Mouse (Mus musculus) myocyte (in vitro differentiated cells): Measurements from ENCODE around the gene Vps11. TPM values are rescaled to one million over a fixed set of nuclear protein-coding genes. Genes with fewer than 3 reads are reported as not detected.
"Not testable (repeated sequence)": the region's sequence is repeated elsewhere in the genome, so short reads cannot be mapped to it uniquely, and the experiment has no call there.

Experiments used
- H3K27me3 ChIP-seq: one replicate; pipeline ENCODE4 v1.6.1; 2011; ENCODE audit not compliant: control insufficient read depth, insufficient read depth, insufficient read length
- H3K36me3 ChIP-seq: one replicate; pipeline ENCODE4 v1.6.1; 2011; ENCODE audit not compliant: control insufficient read depth, insufficient read depth
- H3K4me2 ChIP-seq: one replicate; pipeline ENCODE4 v1.6.1; 2011; ENCODE audit warnings: low read depth, control low read depth
- H3K4me3 ChIP-seq: one replicate; pipeline ENCODE4 v1.5.1; 2011; ENCODE audit warnings: mild to moderate bottlenecking, control low read depth, moderate library complexity
- H3K79me2 ChIP-seq: one replicate; pipeline ENCODE4 v1.6.1; 2011; ENCODE audit not compliant: control insufficient read depth, insufficient read depth
- H3ac ChIP-seq: one replicate; pipeline ENCODE4 v1.6.1; 2011; ENCODE audit not compliant: control insufficient read depth, insufficient read length
- CEBPB ChIP-seq: IDR thresholded peaks from 2 replicates; pipeline ENCODE4 v1.6.1; 2011; ENCODE audit warnings: mild to moderate bottlenecking, moderate library complexity; ENCODE audit not compliant: poor library complexity, insufficient read depth, severe bottlenecking
- E2F4 ChIP-seq: IDR thresholded peaks from one replicate; pipeline ENCODE4 v1.6.1; 2011; ENCODE audit warnings: mild to moderate bottlenecking, control low read depth, moderate library complexity; ENCODE audit not compliant: insufficient read depth
- MAX ChIP-seq: IDR thresholded peaks from one replicate; pipeline ENCODE4 v1.6.1; 2011; ENCODE audit warnings: low read depth, mild to moderate bottlenecking, control low read depth
- MYOD1 ChIP-seq, 3 experiments: IDR thresholded peaks; one replicate each; pipeline ENCODE4 v1.6.1; 2011; ENCODE audit warnings: control low read depth in 2 of 3, low read depth in 2 of 3, mild to moderate bottlenecking in 2 of 3, moderate library complexity in 1 of 3; ENCODE audit not compliant: insufficient read length in 2 of 3, control insufficient read depth in 1 of 3
- MYOG ChIP-seq, 3 experiments: IDR thresholded peaks; one replicate each; pipeline ENCODE4 v1.6.1; 2011; ENCODE audit warnings: control low read depth in 2 of 3, low read depth in 2 of 3, mild to moderate bottlenecking in 2 of 3; ENCODE audit not compliant: insufficient read length in 2 of 3, control insufficient read depth in 1 of 3, insufficient read depth in 1 of 3
- POLR2A ChIP-seq: IDR thresholded peaks from one replicate; pipeline ENCODE4 v1.6.1; 2011; ENCODE audit warnings: low read depth, mild to moderate bottlenecking, control low read depth, moderate library complexity; ENCODE audit not compliant: insufficient read length
- POLR2AphosphoS2 ChIP-seq: IDR thresholded peaks from one replicate; pipeline ENCODE4 v1.6.1; 2011; ENCODE audit warnings: low read depth, control low read depth; ENCODE audit not compliant: insufficient read length
- REST ChIP-seq: IDR thresholded peaks from one replicate; pipeline ENCODE4 v1.6.1; 2011; ENCODE audit warnings: mild to moderate bottlenecking, control low read depth, moderate library complexity; ENCODE audit not compliant: insufficient read depth, insufficient read length
- SRF ChIP-seq: IDR thresholded peaks from one replicate; pipeline ENCODE4 v1.6.1; 2011; ENCODE audit warnings: low read depth; ENCODE audit not compliant: control insufficient read depth, insufficient read length
- TCF12 ChIP-seq: IDR thresholded peaks from one replicate; pipeline ENCODE4 v1.6.1; 2011; ENCODE audit warnings: mild to moderate bottlenecking, control low read depth; ENCODE audit not compliant: poor library complexity, insufficient read depth, severe bottlenecking
- TCF3 ChIP-seq: IDR thresholded peaks from one replicate; pipeline ENCODE4 v1.6.1; 2011; ENCODE audit warnings: low read depth, control low read depth; ENCODE audit not compliant: insufficient read length
- USF1 ChIP-seq: IDR thresholded peaks from one replicate; pipeline ENCODE4 v1.6.1; 2011; ENCODE audit warnings: low read depth, mild to moderate bottlenecking, control low read depth, moderate library complexity
- polyA plus RNA-seq: library from polyadenylated mRNA; unstranded; fragments of >200 nt; fragmentation: generic; extraction: Trizol; gene quantifications from one replicate; pipeline ENCODE4 v1.2.1, GENCODE M21; 2012; ENCODE audit warnings: missing spikeins

Gene Vps11
- polyA plus RNA-seq, 1 experiment = 26.4 TPM

DNA sequence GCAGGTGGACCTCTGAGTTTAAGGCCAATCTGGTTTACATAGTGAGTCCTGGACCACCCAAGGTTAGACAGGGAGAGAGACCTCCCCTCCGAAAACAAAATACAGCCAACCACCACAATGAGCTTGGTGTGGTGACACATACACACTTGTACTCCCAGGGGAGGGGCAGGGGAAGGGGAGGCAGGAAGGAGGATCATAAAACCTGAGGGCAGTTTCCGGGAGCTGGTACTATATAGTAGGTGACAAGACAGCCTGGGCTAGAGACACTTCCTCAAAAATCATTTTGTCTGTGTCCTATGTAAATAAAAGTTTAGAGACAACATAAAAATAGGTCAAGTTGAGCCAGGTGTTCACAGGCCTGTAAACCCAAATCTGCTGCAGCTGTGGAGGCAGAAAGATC is 54.2 kb downstream of the Vps11 start:
- Histone ChIP-seq H3K4me3 (no peak overlapping the region), H3K27me3 (no peaks in the 10 kb centered on the region), H3ac (no peak overlapping the region), H3K36me3 (peaks cover 3% of the 10 kb centered on the region), H3K4me2 (no peak overlapping the region), H3K79me2 (peaks cover 21% of the 10 kb centered on the region)
- no peak for TF ChIP-seq MYOG (IDR thresholded peaks at IDR 0.05; ENCODE audit: control insufficient read depth in 1 of 3, insufficient read depth in 1 of 3, insufficient read length in 2 of 3, low read depth in 2 of 3)
- TF ChIP-seq REST = no peak
- TF ChIP-seq MYOD1 (IDR thresholded peaks at IDR 0.05; ENCODE audit: control insufficient read depth in 1 of 3, insufficient read length in 2 of 3, low read depth in 2 of 3) = no peak
- no peak for TF ChIP-seq POLR2AphosphoS2
- TF ChIP-seq POLR2A = no peak
- no peak for TF ChIP-seq SRF
- no peak for TF ChIP-seq E2F4
- TF ChIP-seq CEBPB = no peak
- TF ChIP-seq TCF3 = no peak
- no peak for TF ChIP-seq TCF12
- TF ChIP-seq MAX = no peak
- no peak for TF ChIP-seq USF1

DNA sequence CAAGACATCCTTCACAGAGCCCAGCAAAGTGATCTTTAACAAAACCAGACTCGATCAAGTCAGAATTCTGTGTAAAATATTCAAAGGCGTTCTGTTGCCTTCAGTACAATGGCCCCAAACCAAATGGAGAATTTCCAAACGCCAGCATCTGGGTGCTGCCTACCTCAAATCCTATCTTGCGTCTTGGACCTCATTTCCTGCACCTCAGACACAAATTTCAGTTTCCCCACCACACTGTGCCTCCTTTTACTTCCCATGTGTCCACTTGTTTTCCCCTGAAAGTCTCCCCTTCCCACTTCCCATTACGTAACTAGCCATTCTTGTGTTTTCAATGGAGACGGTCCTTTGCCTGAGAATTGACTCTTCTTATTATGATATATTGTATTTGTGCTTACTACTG is 54.9 kb downstream of the Vps11 start:
- Histone ChIP-seq H3ac (no peak overlapping the region), H3K4me2 (no peak overlapping the region), H3K36me3 (peaks cover 5% of the 10 kb centered on the region), H3K27me3 (no peaks in the 10 kb centered on the region), H3K79me2 (peaks cover 21% of the 10 kb centered on the region), H3K4me3 (peak overlapping the region; percentile 65)
- TF ChIP-seq POLR2AphosphoS2 (no peak), TCF12 (no peak), POLR2A (no peak)

DNA sequence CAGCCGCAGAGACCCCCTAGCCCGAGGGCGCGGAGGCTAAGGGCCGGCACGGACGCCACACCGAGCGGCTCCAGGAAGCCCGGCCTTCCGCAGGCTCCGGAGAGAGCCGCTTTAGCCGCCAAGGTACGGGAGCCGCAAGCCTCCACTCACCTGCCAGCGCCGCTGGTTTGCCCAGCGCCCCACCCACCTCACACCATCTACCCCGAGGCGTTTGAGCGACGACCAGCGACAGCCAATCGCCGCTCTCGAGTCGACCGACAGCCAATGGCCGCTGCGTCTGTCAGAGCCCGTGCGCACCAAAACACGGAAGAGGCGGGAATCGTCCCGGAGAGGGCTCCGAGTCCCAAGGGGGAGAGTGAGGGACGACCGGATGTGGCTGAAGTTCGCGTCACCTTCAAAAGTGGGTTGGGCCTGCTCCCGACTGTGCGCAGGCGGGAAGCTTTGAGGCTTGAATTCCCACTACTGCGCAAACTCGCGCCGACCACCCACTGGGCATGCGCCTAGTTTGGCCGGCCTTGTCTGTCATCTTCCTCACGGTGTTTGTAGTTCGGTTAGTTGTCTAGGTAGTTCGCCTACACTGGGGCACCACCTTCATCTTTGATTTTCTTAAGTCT is 55.9 kb downstream of the Vps11 start, which contains the start of gene Hinfp:
Hinfp (minus strand) TSS at position 206 of the 614 bp plus-strand sequence.
- peaks cover 12% of the 10 kb centered on the region for H3K36me3 ChIP-seq
- peaks cover 21% of the 10 kb centered on the region for H3K79me2 ChIP-seq
- peak within 1 kb of the TSS; percentile 38 for H3ac ChIP-seq
- H3K27me3 ChIP-seq = no peaks in the 10 kb centered on the region
- TF ChIP-seq USF1 (no peak), POLR2AphosphoS2 (peak; percentile 94), SRF (peak; percentile 63), MYOD1 (IDR thresholded peaks at IDR 0.05; ENCODE audit: control insufficient read depth in 1 of 3, insufficient read length in 2 of 3, low read depth in 2 of 3) (no peak), TCF3 (no peak), CEBPB (no peak), TCF12 (no peak), MAX (no peak), REST (no peak), MYOG (IDR thresholded peaks at IDR 0.05; ENCODE audit: control insufficient read depth in 1 of 3, insufficient read depth in 1 of 3, insufficient read length in 2 of 3, low read depth in 2 of 3) (peak in 1 of 3 experiments; percentile 1), POLR2A (peak; percentile 75), E2F4 (peak; percentile 92)
- H3K4me3 ChIP-seq = peak within 1 kb of the TSS; percentile 65
- H3K4me2 ChIP-seq = peak within 1 kb of the TSS; percentile 86

DNA sequence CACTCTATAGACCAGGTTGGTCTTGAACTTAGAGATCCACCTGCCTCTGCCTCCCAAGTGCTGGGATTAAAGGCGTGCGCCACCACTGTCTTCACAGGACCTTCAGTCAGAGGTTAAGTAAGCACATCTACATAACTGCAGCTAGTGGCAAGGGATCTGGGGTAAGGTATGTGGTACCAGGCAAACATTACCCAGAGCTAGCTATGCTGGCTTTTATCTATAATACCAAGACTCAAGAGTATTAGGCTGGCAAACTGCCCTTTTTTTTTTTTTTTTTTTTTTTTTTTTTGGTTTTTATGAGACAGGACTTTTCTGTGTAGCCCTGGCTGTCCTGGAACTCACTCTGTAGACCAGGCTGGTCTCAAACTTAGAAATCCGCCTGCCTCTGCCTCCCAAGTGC is 61.5 kb downstream of the Vps11 start:
- Histone ChIP-seq H3K79me2 (peaks cover 18% of the 10 kb centered on the region), H3K36me3 (peaks cover 49% of the 10 kb centered on the region)
- H3K27me3 ChIP-seq, H3K4me3 ChIP-seq, H3ac ChIP-seq, H3K4me2 ChIP-seq: not testable (repeated sequence)

Other genes with a start within 250 kb of the Vps11 start
- gene Gm49380, start 248.2 kb downstream of the Vps11 start, polyA plus RNA-seq = 0.02 TPM
- gene Rnf26, start 248.2 kb downstream of the Vps11 start, polyA plus RNA-seq = 29.5 TPM
- gene Mcam, start 227.2 kb downstream of the Vps11 start, polyA plus RNA-seq = 2.1 TPM
- gene Cbl, start 127.6 kb downstream of the Vps11 start, polyA plus RNA-seq = 4.5 TPM
- gene Ccdc153, start 121.0 kb downstream of the Vps11 start, polyA plus RNA-seq = not detected
- 0.02 TPM for gene Pdzd3, start 110.2 kb downstream of the Vps11 start, polyA plus RNA-seq
- gene Nlrx1, start 93.1 kb downstream of the Vps11 start, polyA plus RNA-seq = 7.2 TPM
- 0.10 TPM for gene Abcg4, start 73.1 kb downstream of the Vps11 start, polyA plus RNA-seq
- 6.5 TPM for gene Hinfp, start 56.0 kb downstream of the Vps11 start, polyA plus RNA-seq
- 18.1 TPM for gene C2cd2l, start 41.4 kb downstream of the Vps11 start, polyA plus RNA-seq
- 26.3 TPM for gene Dpagt1, start 35.7 kb downstream of the Vps11 start, polyA plus RNA-seq
- gene H2afx, start 27.0 kb downstream of the Vps11 start, polyA plus RNA-seq = 123 TPM
- 31.5 TPM for gene Hmbs, start 17.4 kb downstream of the Vps11 start, polyA plus RNA-seq
- gene Hyou1, start 17.8 kb upstream of the Vps11 start, polyA plus RNA-seq = 45.9 TPM
- gene Slc37a4, start 35.2 kb upstream of the Vps11 start, polyA plus RNA-seq = 20.8 TPM
- 1,955 TPM for gene Rps25, start 45.5 kb upstream of the Vps11 start, polyA plus RNA-seq
- gene Trappc4, start 45.9 kb upstream of the Vps11 start, polyA plus RNA-seq = 119 TPM
- 15.6 TPM for gene Ccdc84, start 56.9 kb upstream of the Vps11 start, polyA plus RNA-seq
- not detected for gene Foxr1, start 79.5 kb upstream of the Vps11 start, polyA plus RNA-seq
- gene Upk2, start 93.3 kb upstream of the Vps11 start, polyA plus RNA-seq = not detected
- gene Bcl9l, start 121.2 kb upstream of the Vps11 start, polyA plus RNA-seq = 35.4 TPM
- 0.01 TPM for gene Cxcr5, start 200.2 kb upstream of the Vps11 start, polyA plus RNA-seq
- gene Ddx6, start 243.2 kb upstream of the Vps11 start, polyA plus RNA-seq = 25.8 TPM